Mouse (Mus musculus): Measurements from ENCODE around the gene 1700049E17Rik2. TPM values are rescaled to one million over a fixed set of nuclear protein-coding genes. Genes with fewer than 3 reads are reported as not detected.

The 1700049E17Rik2 gene
- polyA plus RNA-seq (2015; fragmentation: Nextera tagmentation; extraction: Ambion mirVana), result not detected in 2 replicates

DNA sequence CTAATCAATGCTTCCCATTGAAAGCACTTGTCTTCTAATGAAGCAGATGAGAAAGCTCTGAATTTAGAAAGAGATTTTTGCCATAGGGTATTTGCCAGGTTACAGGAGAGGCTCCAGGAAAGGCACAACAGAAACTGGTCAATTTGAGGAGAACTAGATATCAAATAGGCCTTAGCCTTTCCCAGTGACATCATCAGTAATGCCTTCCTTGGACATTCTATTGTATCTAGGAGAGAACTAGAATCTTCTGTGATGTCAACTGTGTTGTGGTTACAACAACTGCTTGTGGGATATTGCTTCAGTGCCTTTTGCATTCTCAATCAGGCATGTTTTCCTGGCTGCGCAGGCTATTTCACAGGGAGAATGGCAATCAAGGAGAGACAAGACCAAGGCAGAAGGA lies at the start of gene 1700049E17Rik2:
Gene 1700049E17Rik2, plus strand, starts transcription at position 301 of the 400 bp plus-strand sequence.

GRCm38 (mm10) chr14:41555483-41555882 lies 17.5 kb upstream of the 1700049E17Rik2 start, which contains the start of gene Gm7970:
Gene Gm7970 (minus strand): TSS chr14:41555583.

GRCm38 (mm10) chr14:41624512-41624911 lies 51.5 kb downstream of the 1700049E17Rik2 start, which contains the start of gene Gm3072:
Gene Gm3072 (minus strand): TSS chr14:41624612.

Other genes with a start within 250 kb of the 1700049E17Rik2 start
- not detected in 2 replicates for gene Gm5798, start 224.6 kb upstream of the 1700049E17Rik2 start, polyA plus RNA-seq (2015; fragmentation: Nextera tagmentation; extraction: Ambion mirVana)
- not detected in 2 replicates for gene Gm7945, start 186.8 kb upstream of the 1700049E17Rik2 start, polyA plus RNA-seq (2015; fragmentation: Nextera tagmentation; extraction: Ambion mirVana)
- not detected in 2 replicates for gene Gm6482, start 164.9 kb upstream of the 1700049E17Rik2 start, polyA plus RNA-seq (2015; fragmentation: Nextera tagmentation; extraction: Ambion mirVana)
- gene Gm7954, start 119.7 kb upstream of the 1700049E17Rik2 start, polyA plus RNA-seq (2015; fragmentation: Nextera tagmentation; extraction: Ambion mirVana), result not detected in 2 replicates
- gene Gm3486, start 83.7 kb upstream of the 1700049E17Rik2 start, polyA plus RNA-seq (2015; fragmentation: Nextera tagmentation; extraction: Ambion mirVana), result not detected in 2 replicates
- not detected in 2 replicates for gene Gm7970, start 17.6 kb upstream of the 1700049E17Rik2 start, polyA plus RNA-seq (2015; fragmentation: Nextera tagmentation; extraction: Ambion mirVana)
- gene Gm3072, start 51.4 kb downstream of the 1700049E17Rik2 start, polyA plus RNA-seq (2015; fragmentation: Nextera tagmentation; extraction: Ambion mirVana), result not detected in 2 replicates
- not detected in 2 replicates for gene Gm3676, start 73.3 kb downstream of the 1700049E17Rik2 start, polyA plus RNA-seq (2015; fragmentation: Nextera tagmentation; extraction: Ambion mirVana)
- gene Gm8068, start 128.7 kb downstream of the 1700049E17Rik2 start, polyA plus RNA-seq (2015; fragmentation: Nextera tagmentation; extraction: Ambion mirVana), result not detected in 2 replicates
- gene Gm7929, start 177.4 kb downstream of the 1700049E17Rik2 start, polyA plus RNA-seq (2015; fragmentation: Nextera tagmentation; extraction: Ambion mirVana), result not detected in 2 replicates
- not detected in 2 replicates for gene Gm47189, start 199.2 kb downstream of the 1700049E17Rik2 start, polyA plus RNA-seq (2015; fragmentation: Nextera tagmentation; extraction: Ambion mirVana)

Data from urinary bladder, postnatal 0 days (tissue).